Mouse (Mus musculus) stomach, adult 2 months (tissue): Measurements from ENCODE around the gene Arr3. TPM values are rescaled to one million over a fixed set of nuclear protein-coding genes. Genes with fewer than 3 reads are reported as not detected.

ENCODE experiments used
- polyA plus RNA-seq: library from polyadenylated mRNA; depleted of rRNA; stranded (reverse); fragments of >200 nt; gene quantifications from 2 replicates; pipeline ENCODE4 v1.2.3, GENCODE M21; 2012; rRNA removed

The Arr3 gene
- polyA plus RNA-seq = not detected in 2 replicates

DNA sequence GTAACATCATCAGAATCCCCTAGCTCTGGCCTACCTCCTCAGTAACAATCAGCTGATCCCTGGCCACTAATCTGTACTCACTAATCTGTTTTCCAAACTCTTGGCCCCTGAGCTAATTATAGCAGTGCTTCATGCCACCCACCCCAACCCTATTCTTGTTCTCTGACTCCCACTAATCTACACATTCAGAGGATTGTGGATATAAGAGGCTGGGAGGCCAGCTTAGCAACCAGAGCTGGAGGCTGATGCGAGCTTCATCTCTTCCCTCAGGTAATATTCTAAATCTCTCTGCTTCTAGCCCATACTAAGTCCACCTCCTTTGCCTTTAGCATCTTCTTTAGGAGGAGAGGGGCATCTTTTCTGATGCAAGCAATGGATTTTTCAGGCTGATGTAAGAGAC, at the start of gene Arr3:
Gene Arr3 (plus strand): TSS at position 184 of the 400 bp plus-strand sequence.

DNA sequence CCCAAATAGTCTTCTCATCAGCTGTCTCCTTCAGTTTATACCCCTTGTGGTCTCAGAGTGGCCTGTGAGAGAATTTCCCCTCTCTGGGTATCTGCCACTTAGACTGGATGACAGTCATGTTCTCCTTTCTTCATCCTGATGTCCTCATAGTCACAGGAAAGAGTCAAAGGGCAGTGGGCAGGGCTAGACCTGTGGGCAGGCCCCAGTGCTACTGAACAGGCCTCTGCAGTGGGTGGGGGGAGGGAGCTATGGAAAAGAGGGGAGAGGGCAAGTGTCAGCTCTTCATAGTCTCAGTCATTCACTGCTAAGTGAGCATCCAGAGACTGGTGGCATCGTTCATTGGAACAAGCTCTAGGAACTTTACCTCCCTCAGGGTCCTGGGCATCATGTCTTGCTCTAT, 33.3 kb upstream of the Arr3 start, which contains the start of gene Awat1:
Gene Awat1 (plus strand): TSS at position 301 of the 400 bp plus-strand sequence.

DNA sequence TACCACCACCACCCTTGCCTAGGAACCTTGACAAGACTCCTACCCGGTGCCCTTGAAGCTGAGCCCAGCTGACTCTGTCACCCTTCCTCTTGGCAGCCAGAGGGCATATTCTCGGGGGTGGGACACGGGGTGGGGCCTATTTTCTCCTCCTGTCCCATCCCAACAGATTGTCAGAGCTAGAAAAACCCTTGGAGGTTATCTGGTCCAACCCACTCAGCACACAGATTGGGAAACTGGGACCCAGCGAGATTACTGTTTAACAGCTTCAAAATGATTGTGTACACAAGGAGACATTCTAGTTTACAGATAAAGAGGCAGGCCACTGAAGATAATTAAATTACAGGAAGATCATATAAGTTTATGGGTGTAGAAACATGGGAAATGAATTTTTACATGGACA, 10.5 kb upstream of the Arr3 start, which contains the start of gene P2ry4:
Gene P2ry4 (minus strand): TSS at position 79 of the 400 bp plus-strand sequence.

DNA sequence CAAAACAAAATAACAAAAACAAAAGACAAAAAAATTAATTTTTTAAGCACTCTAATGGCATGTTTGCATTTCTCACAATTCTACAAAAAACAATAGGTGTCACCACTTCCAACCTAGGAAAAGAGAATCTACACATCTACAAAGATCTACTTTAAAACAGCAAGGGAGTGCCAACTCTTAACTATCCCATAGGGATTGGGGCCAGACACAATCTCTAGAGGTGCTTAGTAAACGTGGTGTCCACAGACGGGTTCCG, 20.2 kb downstream of the Arr3 start, which contains the start of gene Kif4:
Gene Kif4 (plus strand): TSS at position 192 of the 256 bp plus-strand sequence.

GRCm38 (mm10) chrX:100625802-100626793, 20.8 kb downstream of the Arr3 start, which contains the start of gene Pdzd11:
TSS of gene Pdzd11 (minus strand) at chrX:100626568.

Other genes with a start within 250 kb of the Arr3 start
- not detected in 2 replicates for gene Otud6a, start 176.5 kb upstream of the Arr3 start, polyA plus RNA-seq
- gene Awat2, start 162.8 kb upstream of the Arr3 start, polyA plus RNA-seq = 0.11 and 0.32 TPM in 2 replicates
- gene Igbp1, start 111.2 kb upstream of the Arr3 start, polyA plus RNA-seq = 2.8 and 3.6 TPM in 2 replicates
- not detected in 2 replicates for gene Dgat2l6, start 80.7 kb upstream of the Arr3 start, polyA plus RNA-seq
- not detected in 2 replicates for gene Awat1, start 33.2 kb upstream of the Arr3 start, polyA plus RNA-seq
- gene P2ry4, start 10.6 kb upstream of the Arr3 start, polyA plus RNA-seq = 0.63 and 0.75 TPM in 2 replicates
- 0.10 and 0.36 TPM in 2 replicates for gene Kif4, start 20.2 kb downstream of the Arr3 start, polyA plus RNA-seq
- gene Pdzd11, start 21.1 kb downstream of the Arr3 start, polyA plus RNA-seq = 3.5 and 5.2 TPM in 2 replicates
- 5.2 and 6.6 TPM in 2 replicates for gene Gdpd2, start 124.4 kb downstream of the Arr3 start, polyA plus RNA-seq
- gene Dlg3, start 162.2 kb downstream of the Arr3 start, polyA plus RNA-seq = 3.8 and 4.7 TPM in 2 replicates